Mouse (Mus musculus): ENCODE data around the gene 3110082I17Rik. TPM values are rescaled to one million over a fixed set of nuclear protein-coding genes. Genes with fewer than 3 reads are reported as not detected.

3110082I17Rik gene
- total and polyA plus RNA-seq, 3 experiments: 16.4 to 48.6 (median 18.8) TPM

DNA sequence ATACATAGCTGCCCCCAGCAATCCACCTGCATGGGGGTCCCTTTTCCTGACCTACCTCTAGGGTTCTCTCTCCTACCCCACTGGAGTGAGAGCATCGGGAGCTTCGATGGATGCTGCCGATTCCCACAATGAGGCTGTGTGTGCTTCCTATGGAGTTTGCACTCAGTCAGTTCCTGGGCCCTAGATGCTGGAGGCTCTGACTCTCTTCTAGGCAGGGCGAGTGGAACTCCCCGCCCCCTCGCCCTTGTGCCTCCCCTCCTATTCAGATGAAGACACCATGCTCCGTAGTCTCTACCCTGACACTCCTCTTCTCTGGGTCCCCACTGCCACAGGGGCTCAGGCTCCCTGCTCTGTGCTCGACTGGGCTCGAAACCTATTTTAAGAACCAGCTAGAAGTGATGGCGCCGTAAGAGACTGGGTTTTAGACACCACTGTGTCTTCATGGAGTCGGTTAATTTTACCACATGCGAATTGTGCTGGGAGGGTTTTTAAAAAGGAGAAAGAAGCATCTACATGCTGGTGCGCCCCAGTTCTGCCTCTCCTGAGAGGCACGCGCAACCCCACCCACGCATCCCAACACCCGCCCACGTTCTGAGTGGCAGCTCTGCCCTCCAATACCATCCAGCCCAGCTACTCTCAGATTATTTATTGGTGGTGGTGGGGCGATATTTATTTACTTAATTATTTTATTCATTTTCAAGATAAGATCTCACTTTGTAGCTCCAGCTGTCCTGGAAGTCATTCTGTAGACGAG, 142.4 kb downstream of the 3110082I17Rik start:
- H3K36me3 ChIP-seq (replicated peaks): no peaks in the 10 kb centered on the region
- DNase-seq (ENCODE audit: low spot score): no peak
- ATAC-seq (ENCODE audit: extremely low read depth, insufficient number of reproducible peaks, low FRiP score, poor library complexity, severe bottlenecking): no peak

DNA sequence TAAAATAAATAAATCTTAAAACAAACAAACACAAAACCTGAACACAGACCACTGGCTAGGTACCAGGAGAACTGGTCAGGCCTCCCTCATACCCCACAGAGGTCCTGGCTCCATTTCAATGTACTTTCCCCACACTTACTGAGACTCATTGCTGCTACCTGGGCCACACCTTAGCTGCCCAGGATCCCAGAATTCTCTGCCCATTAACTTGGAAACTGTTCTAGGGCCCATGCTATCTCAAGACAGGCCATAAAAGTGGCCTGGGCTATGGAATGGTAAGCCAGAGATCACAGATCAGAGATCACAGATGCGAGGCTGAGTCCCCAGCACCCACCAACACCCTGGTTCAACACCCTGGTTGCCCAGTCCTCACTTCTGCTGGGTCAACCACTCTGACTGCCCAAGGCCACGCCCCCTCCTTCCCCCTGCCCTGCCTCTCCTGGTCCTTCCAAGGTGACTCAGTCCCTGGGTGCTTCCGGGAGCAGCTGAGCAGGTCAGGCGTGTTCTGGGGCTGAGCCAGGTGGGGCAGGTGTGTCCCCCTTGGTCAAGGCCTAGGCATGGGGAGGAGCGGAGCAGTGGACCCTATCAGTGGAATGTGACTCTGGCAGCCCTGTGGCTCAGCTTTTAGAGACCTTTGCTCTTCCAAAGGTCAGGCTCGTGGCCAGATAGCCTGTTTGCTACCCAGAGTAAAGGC, 143.2 kb downstream of the 3110082I17Rik start:
- Histone ChIP-seq H3K36me3 (replicated peaks) (no peaks in the 10 kb centered on the region), H3K27me3 (ENCODE audit: insufficient read depth, low read length) (peaks cover 53% of the 10 kb centered on the region), H3K4me3 (ENCODE audit: low read depth, low read length) (no peak overlapping the region), H3K9me3 (replicated peaks) (no peaks in the 10 kb centered on the region), H3K4me1 (ENCODE audit: insufficient read depth, low read depth, low read length) (no peaks in the 10 kb centered on the region; the same call in 1 of the 2 replicates)
- no peak for TF ChIP-seq GATA1 (IDR thresholded peaks at IDR 0.05; ENCODE audit: borderline replicate concordance, low read length)
- TF ChIP-seq POLR2AphosphoS5 (IDR thresholded peaks at IDR 0.05; ENCODE audit: insufficient replicate concordance, low read depth, low read length): no peak
- TF ChIP-seq CTCF (IDR thresholded peaks at IDR 0.05; ENCODE audit: low read depth, low read length): no peak
- TF ChIP-seq TAL1 (conservative IDR thresholded peaks at IDR 0.05; ENCODE audit: low read depth, low read length): no peak
- TF ChIP-seq GATA2 (IDR thresholded peaks at IDR 0.05; ENCODE audit: borderline replicate concordance, low read depth, low read length): no peak
- DNase-seq (ENCODE audit: low spot score) (no peak), ATAC-seq (ENCODE audit: extremely low read depth, insufficient number of reproducible peaks, low FRiP score, poor library complexity, severe bottlenecking) (no peak)

More for the DNA sequence above, 142.4 kb downstream of the 3110082I17Rik start:
- H3K9me3 ChIP-seq (replicated peaks): no peaks in the 10 kb centered on the region
- no peak for TF ChIP-seq POLR2AphosphoS5 (IDR thresholded peaks at IDR 0.05; ENCODE audit: insufficient replicate concordance, low read depth, low read length)
- TF ChIP-seq CTCF (IDR thresholded peaks at IDR 0.05; ENCODE audit: low read depth, low read length): no peak
- TF ChIP-seq GATA1 (IDR thresholded peaks at IDR 0.05; ENCODE audit: borderline replicate concordance, low read length): no peak
- TF ChIP-seq GATA2 (IDR thresholded peaks at IDR 0.05; ENCODE audit: borderline replicate concordance, low read depth, low read length): no peak
- no peak for TF ChIP-seq TAL1 (conservative IDR thresholded peaks at IDR 0.05; ENCODE audit: low read depth, low read length)
- no peaks in the 10 kb centered on the region; the same call in 1 of the 2 replicates for H3K4me1 ChIP-seq (ENCODE audit: insufficient read depth, low read depth, low read length)
- no peak overlapping the region for H3K4me3 ChIP-seq (ENCODE audit: low read depth, low read length)
- H3K27me3 ChIP-seq (ENCODE audit: insufficient read depth, low read length): peaks cover 61% of the 10 kb centered on the region

DNA sequence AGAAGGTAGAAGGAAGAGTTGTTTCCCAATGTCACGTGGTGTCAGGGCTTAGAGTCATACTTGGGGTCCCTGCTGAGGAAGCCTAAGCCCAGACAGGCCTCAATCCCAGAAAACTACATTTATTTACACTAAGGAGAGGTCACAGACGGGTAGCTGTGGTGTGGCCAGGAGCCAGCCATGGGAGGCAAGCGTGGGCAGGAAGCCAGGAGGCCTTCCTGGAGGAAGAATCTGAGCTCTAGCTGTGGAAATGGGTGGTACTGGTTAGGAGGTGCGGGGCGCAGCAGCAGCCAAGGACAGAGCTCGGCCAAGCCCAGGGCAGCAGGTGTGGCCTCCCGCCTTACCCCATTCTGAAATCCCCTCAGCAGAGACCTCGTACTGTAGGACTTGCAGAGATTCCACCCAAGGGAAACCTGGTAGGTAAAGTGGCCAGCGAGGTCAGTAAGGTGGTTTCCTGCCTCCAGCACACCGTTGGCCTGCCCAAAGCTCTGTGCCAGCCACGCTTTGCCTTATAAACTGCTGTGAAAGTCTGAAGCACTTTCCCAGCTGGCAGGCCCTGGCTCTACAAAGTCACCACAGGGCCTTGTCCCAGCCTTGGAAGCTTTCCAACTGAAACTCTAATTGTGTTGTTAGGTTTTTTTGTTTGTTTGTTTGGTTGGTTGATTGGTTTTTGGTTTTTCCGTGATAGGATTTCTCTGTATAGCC, 145.2 kb downstream of the 3110082I17Rik start:
- DNase-seq (ENCODE audit: low spot score) (no peak), ATAC-seq (ENCODE audit: extremely low read depth, insufficient number of reproducible peaks, low FRiP score, poor library complexity, severe bottlenecking) (no peak)
- H3K27me3 ChIP-seq (ENCODE audit: insufficient read depth, low read length): peaks cover 49% of the 10 kb centered on the region
- H3K9me3 ChIP-seq (replicated peaks): no peaks in the 10 kb centered on the region
- no peaks in the 10 kb centered on the region; the same call in 1 of the 2 replicates for H3K4me1 ChIP-seq (ENCODE audit: insufficient read depth, low read depth, low read length)
- H3K4me3 ChIP-seq (ENCODE audit: low read depth, low read length): no peak overlapping the region
- TF ChIP-seq TAL1 (conservative IDR thresholded peaks at IDR 0.05; ENCODE audit: low read depth, low read length) (no peak), POLR2AphosphoS5 (IDR thresholded peaks at IDR 0.05; ENCODE audit: insufficient replicate concordance, low read depth, low read length) (no peak), CTCF (IDR thresholded peaks at IDR 0.05; ENCODE audit: low read depth, low read length) (no peak), GATA1 (IDR thresholded peaks at IDR 0.05; ENCODE audit: borderline replicate concordance, low read length) (no peak), GATA2 (IDR thresholded peaks at IDR 0.05; ENCODE audit: borderline replicate concordance, low read depth, low read length) (no peak)
- H3K36me3 ChIP-seq (replicated peaks): no peaks in the 10 kb centered on the region

DNA sequence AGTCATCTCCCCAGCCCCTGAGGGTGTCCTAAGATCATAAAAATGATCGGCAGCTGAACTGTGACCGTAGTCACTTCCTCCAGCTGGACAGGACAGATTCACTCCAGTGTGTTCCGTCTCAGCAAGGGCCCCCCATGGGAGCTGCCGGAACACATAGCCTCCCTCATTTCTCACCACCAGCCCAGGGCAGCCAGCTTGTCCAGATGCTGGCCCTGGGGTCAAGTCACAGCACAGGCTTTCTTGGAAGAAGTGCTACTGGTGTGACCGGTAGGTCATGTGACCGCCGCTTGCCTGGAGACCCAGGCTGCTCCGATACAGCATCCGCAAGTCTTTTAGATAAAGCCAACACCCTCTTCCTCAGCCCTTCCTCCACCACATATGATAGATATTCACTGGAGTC, 146.8 kb downstream of the 3110082I17Rik start:
- peaks cover 42% of the 10 kb centered on the region for H3K27me3 ChIP-seq (ENCODE audit: insufficient read depth, low read length)
- H3K4me3 ChIP-seq (ENCODE audit: low read depth, low read length): no peak overlapping the region
- H3K9me3 ChIP-seq (replicated peaks): no peaks in the 10 kb centered on the region
- no peaks in the 10 kb centered on the region for H3K36me3 ChIP-seq (replicated peaks)
- TF ChIP-seq TAL1 (conservative IDR thresholded peaks at IDR 0.05; ENCODE audit: low read depth, low read length) (no peak), GATA1 (IDR thresholded peaks at IDR 0.05; ENCODE audit: borderline replicate concordance, low read length) (no peak)
- ATAC-seq (ENCODE audit: extremely low read depth, insufficient number of reproducible peaks, low FRiP score, poor library complexity, severe bottlenecking) (no peak), DNase-seq (ENCODE audit: low spot score) (no peak)
- H3K4me1 ChIP-seq (ENCODE audit: insufficient read depth, low read depth, low read length): peaks cover 2% of the 10 kb centered on the region

DNA sequence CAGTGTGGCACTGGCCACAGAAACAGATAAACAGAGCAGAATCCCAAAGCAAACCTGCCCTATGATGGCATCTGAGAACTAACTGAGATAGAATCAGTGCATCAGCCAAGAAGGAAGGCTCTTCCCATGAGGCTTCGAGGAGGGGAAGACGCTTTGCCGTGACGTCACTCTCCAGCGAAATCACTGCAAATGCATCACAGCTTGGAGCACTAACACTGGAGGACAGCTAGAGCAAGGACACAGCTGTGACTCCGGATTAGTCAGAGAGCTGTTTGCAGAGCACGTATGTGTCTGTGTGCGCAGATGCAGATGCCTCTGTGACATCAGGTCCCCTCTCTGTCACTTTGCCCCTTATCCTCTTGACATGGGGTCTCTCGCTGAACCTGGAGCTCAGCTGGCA, 148.5 kb downstream of the 3110082I17Rik start:
- peaks cover 28% of the 10 kb centered on the region; the same call in 1 of the 2 replicates for H3K27me3 ChIP-seq (ENCODE audit: insufficient read depth, low read length)
- no peaks in the 10 kb centered on the region for H3K36me3 ChIP-seq (replicated peaks)
- no peak for DNase-seq (ENCODE audit: low spot score)
- ATAC-seq (ENCODE audit: extremely low read depth, insufficient number of reproducible peaks, low FRiP score, poor library complexity, severe bottlenecking): no peak
- peaks cover 2% of the 10 kb centered on the region; the same call in 1 of the 2 replicates for H3K4me1 ChIP-seq (ENCODE audit: insufficient read depth, low read depth, low read length)
- H3K9me3 ChIP-seq (replicated peaks): no peaks in the 10 kb centered on the region
- no peak overlapping the region for H3K4me3 ChIP-seq (ENCODE audit: low read depth, low read length)
- TF ChIP-seq GATA1 (IDR thresholded peaks at IDR 0.05; ENCODE audit: borderline replicate concordance, low read length): no peak
- TF ChIP-seq CTCF (IDR thresholded peaks at IDR 0.05; ENCODE audit: low read depth, low read length): no peak
- TF ChIP-seq GATA2 (IDR thresholded peaks at IDR 0.05; ENCODE audit: borderline replicate concordance, low read depth, low read length): no peak
- TF ChIP-seq POLR2AphosphoS5 (IDR thresholded peaks at IDR 0.05; ENCODE audit: insufficient replicate concordance, low read depth, low read length): no peak
- no peak for TF ChIP-seq TAL1 (conservative IDR thresholded peaks at IDR 0.05; ENCODE audit: low read depth, low read length)

DNA sequence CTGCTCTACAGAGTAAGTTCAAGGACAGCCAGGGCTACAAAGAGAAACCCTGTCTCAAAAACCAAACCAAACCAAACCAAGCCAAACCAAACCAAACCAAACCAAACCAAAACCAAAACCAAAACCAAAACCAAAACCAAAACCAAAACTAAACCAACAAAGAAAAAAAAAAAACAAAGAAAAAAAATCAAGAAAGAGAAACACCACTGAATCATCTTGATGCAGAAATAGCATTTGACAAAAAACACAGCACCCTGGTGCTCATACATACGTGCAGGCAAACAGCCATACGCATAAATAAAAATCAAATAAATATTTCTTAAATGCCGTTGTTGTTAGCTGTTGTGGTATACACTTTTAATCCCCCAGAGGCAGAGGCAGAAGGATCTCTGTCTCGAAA, 149.8 kb downstream of the 3110082I17Rik start:
- H3K4me3 ChIP-seq (ENCODE audit: low read depth, low read length): no peak overlapping the region
- TF ChIP-seq CTCF (IDR thresholded peaks at IDR 0.05; ENCODE audit: low read depth, low read length): no peak
- TF ChIP-seq POLR2AphosphoS5 (IDR thresholded peaks at IDR 0.05; ENCODE audit: insufficient replicate concordance, low read depth, low read length): no peak
- H3K27me3 ChIP-seq (ENCODE audit: insufficient read depth, low read length): peaks cover 31% of the 10 kb centered on the region; the same call in 1 of the 2 replicates
- DNase-seq (ENCODE audit: low spot score): no peak
- H3K9me3 ChIP-seq (replicated peaks): no peaks in the 10 kb centered on the region
- no peaks in the 10 kb centered on the region for H3K36me3 ChIP-seq (replicated peaks)
- ATAC-seq (ENCODE audit: extremely low read depth, insufficient number of reproducible peaks, low FRiP score, poor library complexity, severe bottlenecking): no peak
- peaks cover 2% of the 10 kb centered on the region; the same call in 1 of the 2 replicates for H3K4me1 ChIP-seq (ENCODE audit: insufficient read depth, low read depth, low read length)
